Mouse (Mus musculus) forebrain, embryonic 13.5 days (tissue): ENCODE results near the gene Ugt1a8. TPM values are rescaled to one million over a fixed set of nuclear protein-coding genes. Genes with fewer than 3 reads are reported as not detected.
"Not testable (repeated sequence)": the region's sequence is repeated elsewhere in the genome, so short reads cannot be mapped to it uniquely, and the experiment has no call there.

Experiments used
- ATAC-seq: fragments of 200-750 bp; cut with Nextera tagmentation; 2 replicates; pipeline ENCODE4 v1.8.0; 2017
- H3K27ac ChIP-seq: fragments of 300-500 bp; sonication (generic); 2 replicates; pipeline ENCODE4 v1.5.1; 2015; ENCODE audit warnings: inconsistent platforms, mild to moderate bottlenecking, moderate library complexity
- H3K27me3 ChIP-seq: fragments of 300-500 bp; sonication (generic); 2 replicates; pipeline ENCODE4 v1.6.1; 2015; ENCODE audit warnings: mild to moderate bottlenecking, inconsistent platforms
- H3K36me3 ChIP-seq: fragments of 300-500 bp; sonication (generic); 2 replicates; pipeline ENCODE4 v1.6.1; 2015; ENCODE audit warnings: mild to moderate bottlenecking, inconsistent platforms; ENCODE audit not compliant: poor library complexity, severe bottlenecking
- H3K4me1 ChIP-seq: fragments of 300-500 bp; sonication (generic); 2 replicates; pipeline ENCODE4 v1.6.1; 2015; ENCODE audit warnings: inconsistent platforms
- H3K4me2 ChIP-seq: fragments of 300-500 bp; sonication (generic); 2 replicates; pipeline ENCODE4 v1.6.1; 2015; ENCODE audit warnings: inconsistent platforms, mild to moderate bottlenecking, moderate library complexity
- H3K4me3 ChIP-seq: fragments of 300-500 bp; sonication (generic); 2 replicates; pipeline ENCODE4 v1.5.1; 2015; ENCODE audit warnings: mild to moderate bottlenecking, inconsistent platforms
- H3K9ac ChIP-seq: fragments of 300-500 bp; sonication (generic); 2 replicates; pipeline ENCODE4 v1.6.1; 2015; ENCODE audit warnings: mild to moderate bottlenecking, inconsistent platforms
- H3K9me3 ChIP-seq: fragments of 300-500 bp; sonication (generic); replicated peaks from 2 replicates; pipeline ENCODE4 v1.6.1; 2016; ENCODE audit warnings: inconsistent platforms
- WGBS: fragments of 180-500 bp; shearing (Covaris S2); methylation state at CpG from one replicate; pipeline ENCODE4 v1.1.7; 2015; 5-methylcytosine and 5-hydroxymethylcytosine counted together
- polyA plus RNA-seq: library from polyadenylated mRNA; unstranded; fragments of >200 nt; fragmentation: Nextera tagmentation; extraction: Ambion mirVana; gene quantifications from 2 replicates; pipeline ENCODE4 v1.2.1, GENCODE M21; 2015

Gene Ugt1a8
- polyA plus RNA-seq, 1 experiment from 2014 or later = not detected

- not testable (repeated sequence) for H3K27me3 ChIP-seq, H3K9ac ChIP-seq, ATAC-seq, H3K4me2 ChIP-seq, H3K36me3 ChIP-seq, H3K4me3 ChIP-seq, H3K27ac ChIP-seq, H3K9me3 ChIP-seq, H3K4me1 ChIP-seq
- WGBS = 76% methylated on average over 2 of the region's 2 CpGs
These were observed 57.7 kb downstream of the Ugt1a8 start for GRCm38 (mm10) chr1:88145278-88145677.

GRCm38 (mm10) chr1:88150133-88150532 is 62.5 kb downstream of the Ugt1a8 start:
- not testable (repeated sequence) for H3K27me3 ChIP-seq, H3K9ac ChIP-seq, H3K36me3 ChIP-seq, H3K4me1 ChIP-seq, H3K4me3 ChIP-seq, ATAC-seq, H3K9me3 ChIP-seq, H3K4me2 ChIP-seq, H3K27ac ChIP-seq
- WGBS = 74% methylated on average over 2 of the region's 2 CpGs

GRCm38 (mm10) chr1:88158430-88158829 is 70.8 kb downstream of the Ugt1a8 start:
- H3K27ac ChIP-seq = no peak overlapping the region
- H3K4me1 ChIP-seq = no peaks in the 10 kb centered on the region
- H3K9me3 ChIP-seq = no peaks in the 10 kb centered on the region
- WGBS = 94% methylated on average over 2 of the region's 2 CpGs
- ATAC-seq = no peak
- no peak overlapping the region for H3K4me3 ChIP-seq
- no peak overlapping the region for H3K9ac ChIP-seq
- H3K27me3 ChIP-seq = no peaks in the 10 kb centered on the region
- H3K4me2 ChIP-seq = no peak overlapping the region
- H3K36me3 ChIP-seq = no peaks in the 10 kb centered on the region

GRCm38 (mm10) chr1:88165711-88166110 is 78.1 kb downstream of the Ugt1a8 start, which contains the start of gene Ugt1a5:
Ugt1a5 (plus strand) TSS chr1:88166012.
- no peak for ATAC-seq
- no peak within 1 kb of the TSS for H3K4me3 ChIP-seq

GRCm38 (mm10) chr1:88172190-88172589 is 84.6 kb downstream of the Ugt1a8 start:
- ATAC-seq, H3K36me3 ChIP-seq, H3K4me1 ChIP-seq, H3K27me3 ChIP-seq, H3K9ac ChIP-seq, H3K27ac ChIP-seq, H3K4me3 ChIP-seq, H3K4me2 ChIP-seq, H3K9me3 ChIP-seq: not testable (repeated sequence)
- WGBS = 92% methylated on average over 5 of the region's 7 CpGs

More at GRCm38 (mm10) chr1:88165711-88166110, 78.1 kb downstream of the Ugt1a8 start, which contains the start of gene Ugt1a5:
- Histone ChIP-seq H3K4me2 (no peak within 1 kb of the TSS), H3K27me3 (no peaks in the 10 kb centered on the region), H3K27ac (no peak within 1 kb of the TSS), H3K9ac (no peak within 1 kb of the TSS), H3K4me1 (no peaks in the 10 kb centered on the region), H3K36me3 (no peaks in the 10 kb centered on the region), H3K9me3 (no peaks in the 10 kb centered on the region)
- WGBS = 84% methylated on average over 5 of the region's 5 CpGs

- H3K27me3 ChIP-seq = no peaks in the 10 kb centered on the region
- 92% methylated on average over 1 of the region's 1 CpGs for WGBS
- no peak overlapping the region for H3K4me3 ChIP-seq
- no peak overlapping the region for H3K9ac ChIP-seq
- no peaks in the 10 kb centered on the region for H3K36me3 ChIP-seq
- no peaks in the 10 kb centered on the region for H3K4me1 ChIP-seq
- H3K9me3 ChIP-seq = peaks cover 24% of the 10 kb centered on the region
- H3K27ac ChIP-seq = no peak overlapping the region
- ATAC-seq = no peak
- H3K4me2 ChIP-seq = no peak overlapping the region
These were observed 92.0 kb downstream of the Ugt1a8 start for GRCm38 (mm10) chr1:88179657-88180056.

- H3K4me3 ChIP-seq = no peak overlapping the region
- H3K27me3 ChIP-seq = no peaks in the 10 kb centered on the region
- no peak overlapping the region for H3K4me2 ChIP-seq
- H3K27ac ChIP-seq = no peak overlapping the region
- 88% methylated on average over 5 of the region's 5 CpGs for WGBS
- no peaks in the 10 kb centered on the region for H3K9me3 ChIP-seq
- no peak for ATAC-seq
- H3K4me1 ChIP-seq = no peaks in the 10 kb centered on the region
- H3K9ac ChIP-seq = no peak overlapping the region
- no peaks in the 10 kb centered on the region for H3K36me3 ChIP-seq
These were observed 98.8 kb downstream of the Ugt1a8 start for GRCm38 (mm10) chr1:88186325-88186935.

GRCm38 (mm10) chr1:88192136-88192535 is 104.5 kb downstream of the Ugt1a8 start:
- Histone ChIP-seq H3K9me3 (no peaks in the 10 kb centered on the region), H3K36me3 (no peaks in the 10 kb centered on the region), H3K27me3 (no peaks in the 10 kb centered on the region), H3K27ac (no peak overlapping the region), H3K4me3 (no peak overlapping the region), H3K4me2 (no peak overlapping the region), H3K9ac (no peak overlapping the region), H3K4me1 (no peaks in the 10 kb centered on the region)
- no peak for ATAC-seq
- 75% methylated on average over 3 of the region's 3 CpGs for WGBS

GRCm38 (mm10) chr1:88195687-88196086 is 108.1 kb downstream of the Ugt1a8 start:
- Histone ChIP-seq H3K9ac (no peak overlapping the region), H3K4me1 (no peaks in the 10 kb centered on the region), H3K36me3 (no peaks in the 10 kb centered on the region), H3K27ac (no peak overlapping the region), H3K4me3 (no peak overlapping the region), H3K4me2 (no peak overlapping the region), H3K9me3 (no peaks in the 10 kb centered on the region), H3K27me3 (no peaks in the 10 kb centered on the region)
- WGBS = 81% methylated on average over 1 of the region's 1 CpGs
- ATAC-seq = no peak

GRCm38 (mm10) chr1:88197443-88197842 is 109.8 kb downstream of the Ugt1a8 start:
- H3K27ac ChIP-seq = no peak overlapping the region
- H3K4me2 ChIP-seq = no peak overlapping the region
- WGBS = 76% methylated on average over 3 of the region's 3 CpGs
- no peaks in the 10 kb centered on the region for H3K27me3 ChIP-seq
- no peak overlapping the region for H3K4me3 ChIP-seq
- no peaks in the 10 kb centered on the region for H3K36me3 ChIP-seq
- no peaks in the 10 kb centered on the region for H3K9me3 ChIP-seq
- H3K9ac ChIP-seq = no peak overlapping the region
- ATAC-seq = no peak
- H3K4me1 ChIP-seq = no peaks in the 10 kb centered on the region

GRCm38 (mm10) chr1:88199996-88200395 is 112.4 kb downstream of the Ugt1a8 start:
- H3K4me2 ChIP-seq = no peak overlapping the region
- WGBS = 68% methylated on average over 2 of the region's 2 CpGs
- H3K9ac ChIP-seq = no peak overlapping the region
- H3K4me3 ChIP-seq = no peak overlapping the region
- H3K9me3 ChIP-seq = peaks cover 5% of the 10 kb centered on the region; the same call in 1 of the 2 replicates
- ATAC-seq = no peak
- H3K4me1 ChIP-seq = no peaks in the 10 kb centered on the region
- no peak overlapping the region for H3K27ac ChIP-seq
- no peaks in the 10 kb centered on the region for H3K27me3 ChIP-seq
- no peaks in the 10 kb centered on the region for H3K36me3 ChIP-seq

- 89% methylated on average over 7 of the region's 7 CpGs for WGBS
- Histone ChIP-seq H3K4me3 (no peak within 1 kb of the TSS), H3K4me1 (no peaks in the 10 kb centered on the region), H3K9ac (no peak within 1 kb of the TSS), H3K9me3 (peaks cover 5% of the 10 kb centered on the region; the same call in 1 of the 2 replicates), H3K27ac (no peak within 1 kb of the TSS), H3K36me3 (no peaks in the 10 kb centered on the region), H3K4me2 (no peak within 1 kb of the TSS), H3K27me3 (no peaks in the 10 kb centered on the region)
- ATAC-seq = no peak
These were observed 112.8 kb downstream of the Ugt1a8 start, which contains the start of gene Ugt1a2 for GRCm38 (mm10) chr1:88200456-88200855. Ugt1a2 (plus strand) TSS chr1:88200601.
